Mouse (Mus musculus): ENCODE results near the gene Rps19bp1. TPM values are rescaled to one million over a fixed set of nuclear protein-coding genes. Genes with fewer than 3 reads are reported as not detected.

Gene Rps19bp1
- total RNA-seq (2017) = 19.2 and 24.3 TPM in 2 replicates

- ATAC-seq (replicated peaks; ENCODE audit: low read depth, poor library complexity, severe bottlenecking) = peak; percentile 96
These were observed at the start of gene Rps19bp1 for GRCm38 (mm10) chr15:80263610-80264575. TSS of gene Rps19bp1 (minus strand) at chr15:80264315.

GRCm38 (mm10) chr15:80306146-80306545 lies 42.0 kb upstream of the Rps19bp1 start:
- no peak for ATAC-seq (replicated peaks; ENCODE audit: low read depth, poor library complexity, severe bottlenecking)

- ATAC-seq (replicated peaks; ENCODE audit: low read depth, poor library complexity, severe bottlenecking) = no peak
These were observed 40.1 kb upstream of the Rps19bp1 start for GRCm38 (mm10) chr15:80304188-80304587.

- ATAC-seq (replicated peaks; ENCODE audit: low read depth, poor library complexity, severe bottlenecking) = no peak
These were observed 39.7 kb upstream of the Rps19bp1 start for GRCm38 (mm10) chr15:80303779-80304178.

GRCm38 (mm10) chr15:80297146-80297545 lies 33.0 kb upstream of the Rps19bp1 start:
- ATAC-seq (replicated peaks; ENCODE audit: low read depth, poor library complexity, severe bottlenecking) = no peak

- ATAC-seq (replicated peaks; ENCODE audit: low read depth, poor library complexity, severe bottlenecking) = peak; percentile 95
These were observed 25.3 kb upstream of the Rps19bp1 start for GRCm38 (mm10) chr15:80289436-80289835.

- no peak for ATAC-seq (replicated peaks; ENCODE audit: low read depth, poor library complexity, severe bottlenecking)
These were observed 23.9 kb upstream of the Rps19bp1 start for GRCm38 (mm10) chr15:80288036-80288435.

GRCm38 (mm10) chr15:80286851-80287415 lies 22.8 kb upstream of the Rps19bp1 start, which contains the start of gene Cacna1i:
TSS of gene Cacna1i (plus strand) at chr15:80287238.
- ATAC-seq (replicated peaks; ENCODE audit: low read depth, poor library complexity, severe bottlenecking) = no peak

- ATAC-seq (replicated peaks; ENCODE audit: low read depth, poor library complexity, severe bottlenecking) = peak; percentile 80
These were observed 16.5 kb upstream of the Rps19bp1 start for GRCm38 (mm10) chr15:80280646-80281045.

- no peak for ATAC-seq (replicated peaks; ENCODE audit: low read depth, poor library complexity, severe bottlenecking)
These were observed 14.9 kb upstream of the Rps19bp1 start for GRCm38 (mm10) chr15:80279053-80279452.

- ATAC-seq (replicated peaks; ENCODE audit: low read depth, poor library complexity, severe bottlenecking) = no peak
These were observed 14.1 kb upstream of the Rps19bp1 start for GRCm38 (mm10) chr15:80278121-80278759.

- peak; percentile 72; the same call in 1 of the 2 replicates for ATAC-seq (replicated peaks; ENCODE audit: low read depth, poor library complexity, severe bottlenecking)
These were observed 13.5 kb upstream of the Rps19bp1 start for GRCm38 (mm10) chr15:80277625-80278024.

- no peak for ATAC-seq (replicated peaks; ENCODE audit: low read depth, poor library complexity, severe bottlenecking)
These were observed 13.0 kb upstream of the Rps19bp1 start for GRCm38 (mm10) chr15:80277107-80277506.

GRCm38 (mm10) chr15:80271858-80272396 lies 7.8 kb upstream of the Rps19bp1 start:
- ATAC-seq (replicated peaks; ENCODE audit: low read depth, poor library complexity, severe bottlenecking) = no peak

- ATAC-seq (replicated peaks; ENCODE audit: low read depth, poor library complexity, severe bottlenecking) = peak; percentile 75
These were observed 2.2 kb upstream of the Rps19bp1 start for GRCm38 (mm10) chr15:80266281-80266680.

- no peak for ATAC-seq (replicated peaks; ENCODE audit: low read depth, poor library complexity, severe bottlenecking)
These were observed 3.0 kb downstream of the Rps19bp1 start for GRCm38 (mm10) chr15:80261100-80261499.

GRCm38 (mm10) chr15:80260677-80261076 lies 3.4 kb downstream of the Rps19bp1 start:
- no peak; the same call in 1 of the 2 replicates for ATAC-seq (replicated peaks; ENCODE audit: low read depth, poor library complexity, severe bottlenecking)

GRCm38 (mm10) chr15:80259406-80260045 lies 4.6 kb downstream of the Rps19bp1 start:
- no peak for ATAC-seq (replicated peaks; ENCODE audit: low read depth, poor library complexity, severe bottlenecking)

- no peak for ATAC-seq (replicated peaks; ENCODE audit: low read depth, poor library complexity, severe bottlenecking)
These were observed 5.6 kb downstream of the Rps19bp1 start for GRCm38 (mm10) chr15:80258240-80259170.

All from common myeloid progenitor, adult 5-6 weeks (primary cell).